Mouse (Mus musculus) lung, postnatal 10 days (tissue): Measurements from ENCODE around the gene Wdr60.
A peak's percentile ranks its signal among the peaks of the same experiment; 100 is the strongest.
"Not testable (repeated sequence)": the region's sequence is repeated elsewhere in the genome, so short reads cannot be mapped to it uniquely, and the experiment has no call there.

Experiments used
- DNase-seq: peaks from one replicate; pipeline ENCODE4 v3.0.0; 2021

The Wdr60 gene

GRCm38 (mm10) chr12:116262555-116263341, at the start of gene Wdr60:
Gene Wdr60, minus strand, starts transcription at chr12:116263022.
- peak; percentile 92 for DNase-seq

GRCm38 (mm10) chr12:116308612-116309011, 45.8 kb upstream of the Wdr60 start:
- no peak for DNase-seq

GRCm38 (mm10) chr12:116307870-116308269, 45.0 kb upstream of the Wdr60 start:
- no peak for DNase-seq

GRCm38 (mm10) chr12:116306042-116306441, 43.2 kb upstream of the Wdr60 start:
- DNase-seq: peak; percentile 6

- no peak for DNase-seq
Observed at GRCm38 (mm10) chr12:116302181-116302580, 39.4 kb upstream of the Wdr60 start.

GRCm38 (mm10) chr12:116299906-116300305, 37.1 kb upstream of the Wdr60 start:
- no peak for DNase-seq

- no peak for DNase-seq
Observed at GRCm38 (mm10) chr12:116293599-116294292, 30.9 kb upstream of the Wdr60 start.

GRCm38 (mm10) chr12:116293185-116293584, 30.4 kb upstream of the Wdr60 start:
- no peak for DNase-seq

- DNase-seq: no peak
Observed at GRCm38 (mm10) chr12:116283511-116283910, 20.7 kb upstream of the Wdr60 start.

- DNase-seq: no peak
Observed at GRCm38 (mm10) chr12:116282856-116283255, 20.0 kb upstream of the Wdr60 start.

- peak; percentile 22 for DNase-seq
Observed at GRCm38 (mm10) chr12:116281427-116282281, 18.8 kb upstream of the Wdr60 start.

GRCm38 (mm10) chr12:116280653-116281364, 18.0 kb upstream of the Wdr60 start, which contains the start of gene Esyt2:
Gene Esyt2, plus strand, starts transcription at chr12:116281196.
- DNase-seq: peak; percentile 100

GRCm38 (mm10) chr12:116280149-116280652, 17.4 kb upstream of the Wdr60 start:
- DNase-seq: no peak

GRCm38 (mm10) chr12:116279181-116279580, 16.4 kb upstream of the Wdr60 start:
- DNase-seq: no peak

- no peak for DNase-seq
Observed at GRCm38 (mm10) chr12:116278541-116278940, 15.7 kb upstream of the Wdr60 start.

GRCm38 (mm10) chr12:116276961-116277360, 14.1 kb upstream of the Wdr60 start:
- no peak for DNase-seq

GRCm38 (mm10) chr12:116275631-116276030, 12.8 kb upstream of the Wdr60 start:
- DNase-seq: no peak

- not testable (repeated sequence) for DNase-seq
Observed at GRCm38 (mm10) chr12:116275086-116275485, 12.3 kb upstream of the Wdr60 start, which contains the start of gene Gm11027. Gene Gm11027, plus strand, starts transcription at chr12:116275386.

GRCm38 (mm10) chr12:116273733-116274132, 10.9 kb upstream of the Wdr60 start:
- DNase-seq: no peak

- no peak for DNase-seq
Observed at GRCm38 (mm10) chr12:116271071-116271470, 8.2 kb upstream of the Wdr60 start.

- no peak for DNase-seq
Observed at GRCm38 (mm10) chr12:116270538-116270937, 7.7 kb upstream of the Wdr60 start.

GRCm38 (mm10) chr12:116269450-116269849, 6.6 kb upstream of the Wdr60 start:
- no peak for DNase-seq
